In genomic region chr4:109036327-109036726, GRCm38 (mm10) we compare ENCODE assay signal across 8 mouse cellular contexts. TPM values are rescaled to one million over a fixed set of nuclear protein-coding genes. Genes with fewer than 3 reads are reported as not detected.
DNase-seq lines count a peak whose midpoint lies in the region; ATAC-seq lines count a peak whose summit lies in the region.

No protein-coding gene starts in this region.

- ATAC-seq in forebrain, embryonic 11.5 days (replicated peaks; ENCODE audit: low FRiP score): no peak
- ATAC-seq in forebrain, embryonic 15.5 days (replicated peaks): no peak
- peak; percentile 64 for ATAC-seq in inflammation-experienced regulatory T-cells, adult 6 months
- ATAC-seq in megakaryocyte progenitor cell, adult 5-6 weeks (replicated peaks; ENCODE audit: poor library complexity): peak; percentile 99

- DNase-seq in forebrain, embryonic 11.5 days (ENCODE audit: low spot score): peak; percentile 79
- peak; percentile 65 for DNase-seq in urinary bladder, postnatal 14 days (ENCODE audit: low spot score)
- no peak for DNase-seq in urinary bladder, adult 2 months (ENCODE audit: low spot score)
- peak; percentile 46 for DNase-seq in embryo, embryonic 11 days
- DNase-seq in thymus, postnatal 0 days (ENCODE audit: low spot score): peak; percentile 65

- H3K9ac ChIP-seq in forebrain, embryonic 11.5 days (ENCODE audit: low read length): no peak overlapping the region
- no peak overlapping the region for H3K9ac ChIP-seq in forebrain, embryonic 15.5 days (replicated peaks)

- no peak overlapping the region for H3K27ac ChIP-seq in forebrain, embryonic 11.5 days (ENCODE audit: low read depth, low read length)
- no peak overlapping the region for H3K27ac ChIP-seq in forebrain, embryonic 15.5 days (replicated peaks)

- H3K27me3 ChIP-seq in forebrain, embryonic 11.5 days (ENCODE audit: control insufficient read depth, insufficient read depth, low read length): no peaks in the 10 kb centered on the region
- H3K27me3 ChIP-seq in forebrain, embryonic 15.5 days: no peaks in the 10 kb centered on the region

- no peak overlapping the region for H3K4me2 ChIP-seq in forebrain, embryonic 11.5 days (ENCODE audit: low read depth, low read length, severe bottlenecking)
- no peak overlapping the region for H3K4me2 ChIP-seq in forebrain, embryonic 15.5 days (replicated peaks)

- H3K4me3 ChIP-seq in forebrain, embryonic 11.5 days (ENCODE audit: low read depth, low read length): no peak overlapping the region
- no peak overlapping the region for H3K4me3 ChIP-seq in forebrain, embryonic 15.5 days

- H3K36me3 ChIP-seq in forebrain, embryonic 11.5 days (ENCODE audit: control insufficient read depth, insufficient read depth, low read length): peaks cover 5% of the 10 kb centered on the region; the same call in 1 of the 2 replicates
- H3K36me3 ChIP-seq in forebrain, embryonic 15.5 days: peaks cover 63% of the 10 kb centered on the region

- H3K4me1 ChIP-seq in forebrain, embryonic 11.5 days (replicated peaks; ENCODE audit: control insufficient read depth, insufficient read depth, low read length): no peaks in the 10 kb centered on the region
- no peaks in the 10 kb centered on the region for H3K4me1 ChIP-seq in forebrain, embryonic 15.5 days

- no peaks in the 10 kb centered on the region for H3K9me3 ChIP-seq in forebrain, embryonic 11.5 days (ENCODE audit: control insufficient read depth, low read length)
- H3K9me3 ChIP-seq in forebrain, embryonic 15.5 days: no peaks in the 10 kb centered on the region

RNA-seq across cellular contexts. Expression of gene Nrd1, which starts 35.9 kb away (rescaled TPM):
- 67.7 and 69.2 TPM in 2 replicates for polyA plus RNA-seq in forebrain, embryonic 11.5 days (2014; fragmentation: Nextera tagmentation; extraction: Ambion mirVana)
- polyA plus RNA-seq in forebrain, embryonic 15.5 days (2015; fragmentation: Nextera tagmentation; extraction: Ambion mirVana): 78.0 and 83.4 TPM in 2 replicates
- polyA plus RNA-seq in urinary bladder, adult 2 months (2012; rRNA removed): 101 and 111 TPM in 2 replicates
- 10 to 100 TPM; 45.7 to 77.6 (median 58.3) TPM for polyA plus RNA-seq in inflammation-experienced regulatory T-cells, adult 6 months (2017; shearing (Covaris generic))
- 122 and 166 TPM in 2 replicates for total RNA-seq in megakaryocyte progenitor cell, adult 5-6 weeks (2015)
- 98.6 and 103 TPM in 2 replicates for total RNA-seq in megakaryocyte progenitor cell, adult 5-6 weeks (2017)
- polyA plus RNA-seq in thymus, postnatal 0 days (2015; fragmentation: Nextera tagmentation; extraction: Ambion mirVana): 42.1 and 52.5 TPM in 2 replicates

Comparison
In these comparisons a context has a peak if more than half of its experiments do, and no peak if none do; other contexts are left out.
1. ATAC-seq: peak in inflammation-experienced regulatory T-cells, adult 6 months (single experiment) and megakaryocyte progenitor cell, adult 5-6 weeks (single experiment); none in forebrain, embryonic 11.5 days (single experiment) and forebrain, embryonic 15.5 days (single experiment).